Mouse (Mus musculus) bone marrow macrophage, adult 2 months (primary cell): ENCODE results near the gene Chrm3.

Experiments used
- CTCF ChIP-seq: IDR thresholded peaks from 2 replicates; pipeline ENCODE4 v1.5.1; 2012; ENCODE audit warnings: low read depth, mild to moderate bottlenecking, low read length, moderate library complexity
- POLR2A ChIP-seq: IDR thresholded peaks from 2 replicates; pipeline ENCODE4 v1.6.1; 2012; ENCODE audit warnings: mild to moderate bottlenecking, low read depth, low read length, borderline replicate concordance

DNA sequence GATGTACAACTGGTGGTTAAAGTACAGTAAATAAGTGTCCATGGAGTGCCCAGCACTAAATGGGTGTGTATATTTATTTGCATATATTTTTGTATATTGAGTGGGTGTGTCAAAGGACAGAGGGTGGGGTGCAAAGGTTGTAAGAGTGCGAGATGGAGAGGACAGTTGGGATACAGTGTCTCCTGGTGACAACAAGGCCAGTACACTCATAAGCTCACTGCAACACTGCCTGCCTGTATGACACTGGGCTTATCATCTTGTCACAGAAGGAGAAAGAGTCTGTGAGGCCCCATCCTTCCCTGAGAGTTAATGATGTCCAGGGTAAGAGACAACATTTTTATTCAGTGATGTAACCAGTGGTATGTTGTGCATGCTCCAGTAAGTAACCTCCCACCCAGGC is 439.5 kb downstream of the Chrm3 start:
- TF ChIP-seq CTCF (no peak), POLR2A (no peak)
